Mouse (Mus musculus): ENCODE measurements around the gene Ugt1a6b. TPM values are rescaled to one million over a fixed set of nuclear protein-coding genes. Genes with fewer than 3 reads are reported as not detected.

The Ugt1a6b gene
- polyA plus RNA-seq, 1 experiment from 2014 or later = not detected

DNA sequence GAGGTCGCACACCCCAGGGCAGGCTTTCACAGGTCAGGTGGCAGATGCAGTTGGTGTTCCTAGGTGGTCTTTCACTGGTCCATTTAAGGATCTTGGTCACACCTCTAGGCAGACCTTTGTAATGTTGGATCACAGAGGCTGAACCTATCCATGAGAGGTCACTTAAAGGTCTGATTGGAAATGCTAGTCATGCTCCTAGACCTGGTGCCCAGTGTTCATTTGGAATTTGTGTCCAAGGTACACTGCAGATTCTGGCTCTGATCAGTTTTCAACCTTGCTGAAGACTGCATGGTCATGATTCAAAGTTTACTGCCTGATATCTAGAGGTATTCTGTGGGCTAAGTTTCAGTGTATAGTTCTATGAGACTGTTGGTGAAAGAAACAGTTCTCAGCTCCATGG lies 76.6 kb downstream of the Ugt1a6b start:
- DNase-seq (ENCODE audit: low spot score) = no peak
- H3K27ac ChIP-seq = no peak overlapping the region
- peaks cover 24% of the 10 kb centered on the region for H3K9me3 ChIP-seq
- 84% methylated on average over 1 of the region's 1 CpGs for WGBS
- H3K36me3 ChIP-seq = no peaks in the 10 kb centered on the region
- no peaks in the 10 kb centered on the region for H3K27me3 ChIP-seq (ENCODE audit: insufficient read depth, poor library complexity, severe bottlenecking)
- H3K4me3 ChIP-seq = no peak overlapping the region
- no peaks in the 10 kb centered on the region for H3K4me1 ChIP-seq (replicated peaks)

DNA sequence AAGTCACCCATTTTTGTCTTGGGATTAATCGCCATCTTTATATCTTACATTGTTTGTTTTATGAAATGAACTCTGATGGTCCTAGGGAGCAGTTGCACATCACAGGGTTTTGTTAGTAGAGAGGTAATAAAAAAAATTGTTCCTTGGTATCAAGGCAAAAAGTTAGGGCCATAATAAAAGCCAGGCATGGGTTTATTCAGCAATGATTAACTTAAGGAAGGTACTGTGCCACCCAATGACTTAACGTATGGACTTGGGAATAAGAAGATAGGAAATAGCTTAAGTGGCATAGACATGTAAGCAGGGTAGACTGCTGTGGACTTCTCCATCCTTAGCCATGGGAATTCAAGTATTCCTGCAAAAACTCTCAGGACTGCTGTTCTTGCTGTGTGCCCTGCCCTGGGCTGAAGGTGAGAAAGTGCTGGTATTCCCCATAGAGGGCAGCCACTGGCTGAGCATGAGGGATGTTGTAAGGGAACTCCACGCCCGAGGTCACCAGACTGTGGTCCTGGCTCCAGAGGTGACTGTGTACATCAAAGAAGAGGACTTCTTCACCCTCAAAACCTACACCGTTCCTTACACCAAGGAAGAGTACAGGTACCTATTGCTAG lies 83.4 kb downstream of the Ugt1a6b start:
- Histone ChIP-seq H3K4me3 (no peak overlapping the region), H3K36me3 (no peaks in the 10 kb centered on the region), H3K27me3 (ENCODE audit: insufficient read depth, poor library complexity, severe bottlenecking) (no peaks in the 10 kb centered on the region), H3K27ac (no peak overlapping the region), H3K4me1 (replicated peaks) (no peaks in the 10 kb centered on the region), H3K9me3 (no peaks in the 10 kb centered on the region)
- WGBS = 89% methylated on average over 5 of the region's 5 CpGs
- DNase-seq (ENCODE audit: low spot score) = no peak

DNA sequence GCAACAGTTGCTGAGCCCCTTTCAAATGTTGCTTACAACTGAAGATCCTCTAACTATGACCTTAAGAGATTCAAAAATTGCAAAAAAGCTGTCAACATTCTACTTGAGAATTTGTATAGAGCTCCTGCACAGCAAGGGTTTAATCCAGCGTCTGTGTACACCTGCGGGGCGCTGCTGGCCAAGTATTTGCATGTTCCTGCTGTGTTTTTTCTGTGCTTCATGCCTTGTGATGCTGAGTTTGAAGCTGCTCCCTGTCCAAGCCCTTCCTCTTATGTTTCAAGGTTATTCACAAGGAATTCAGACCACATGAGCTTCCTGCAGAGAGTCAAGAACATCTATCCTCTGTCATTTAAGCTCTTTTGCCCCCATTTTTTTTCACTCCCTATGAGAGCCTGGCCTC lies 89.1 kb downstream of the Ugt1a6b start:
- no peak for DNase-seq (ENCODE audit: low spot score)
- Histone ChIP-seq H3K27ac (no peak overlapping the region), H3K27me3 (ENCODE audit: insufficient read depth, poor library complexity, severe bottlenecking) (no peaks in the 10 kb centered on the region), H3K4me3 (no peak overlapping the region), H3K4me1 (replicated peaks) (no peaks in the 10 kb centered on the region), H3K9me3 (no peaks in the 10 kb centered on the region), H3K36me3 (no peaks in the 10 kb centered on the region)
- WGBS = 67% methylated on average over 3 of the region's 3 CpGs

DNA sequence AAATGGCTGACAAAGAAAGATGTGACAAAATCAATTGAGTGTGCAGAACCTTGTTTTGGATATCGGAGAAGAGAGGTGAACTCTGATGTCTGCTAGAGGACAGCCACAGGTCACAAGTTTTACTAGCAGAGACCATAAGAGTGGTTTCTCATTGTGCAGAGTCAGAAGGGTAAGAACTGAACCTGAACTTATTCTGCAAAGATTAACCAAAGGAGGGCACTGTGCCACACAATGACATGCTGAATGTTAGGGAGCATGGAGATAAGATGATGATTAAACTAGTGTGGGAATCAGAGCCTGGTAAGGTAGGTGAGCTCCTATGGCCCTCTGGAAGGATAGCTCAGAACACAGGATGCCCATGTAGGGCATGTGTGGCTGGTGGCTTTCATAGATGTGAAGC lies 92.6 kb downstream of the Ugt1a6b start:
- Histone ChIP-seq H3K9me3 (no peaks in the 10 kb centered on the region), H3K27ac (no peak overlapping the region), H3K27me3 (ENCODE audit: insufficient read depth, poor library complexity, severe bottlenecking) (0 out of 2 replicates have a peak, but pooled peaks cover 4% of the 10 kb centered on the region), H3K4me3 (no peak overlapping the region), H3K4me1 (replicated peaks) (no peaks in the 10 kb centered on the region), H3K36me3 (no peaks in the 10 kb centered on the region)
- no peak for DNase-seq (ENCODE audit: low spot score)
- WGBS = 86% methylated on average over 1 of the region's 1 CpGs

DNA sequence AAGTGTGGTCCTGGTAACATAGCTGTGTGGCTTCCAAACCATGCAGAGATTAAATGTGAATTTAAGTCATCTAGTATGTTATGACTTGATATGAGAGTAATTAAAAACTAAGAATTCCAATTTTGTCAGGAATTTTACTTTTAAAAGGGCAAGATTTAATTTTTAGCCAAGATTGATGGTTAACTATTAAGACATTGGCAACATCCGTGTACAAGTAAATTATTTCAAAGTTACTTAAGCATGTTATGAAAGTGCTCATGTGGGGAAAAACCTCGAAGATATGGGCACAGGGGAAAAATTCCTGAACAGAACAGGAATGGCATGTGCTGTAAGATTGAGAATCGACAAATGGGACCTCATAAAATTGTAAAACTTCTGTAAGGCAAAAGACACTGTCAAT lies 94.4 kb downstream of the Ugt1a6b start:
- Histone ChIP-seq H3K4me1 (replicated peaks) (no peaks in the 10 kb centered on the region), H3K27me3 (ENCODE audit: insufficient read depth, poor library complexity, severe bottlenecking) (0 out of 2 replicates have a peak, but pooled peaks cover 4% of the 10 kb centered on the region), H3K4me3 (no peak overlapping the region), H3K27ac (no peak overlapping the region), H3K36me3 (no peaks in the 10 kb centered on the region), H3K9me3 (no peaks in the 10 kb centered on the region)
- 79% methylated on average over 3 of the region's 3 CpGs for WGBS
- DNase-seq (ENCODE audit: low spot score) = no peak

DNA sequence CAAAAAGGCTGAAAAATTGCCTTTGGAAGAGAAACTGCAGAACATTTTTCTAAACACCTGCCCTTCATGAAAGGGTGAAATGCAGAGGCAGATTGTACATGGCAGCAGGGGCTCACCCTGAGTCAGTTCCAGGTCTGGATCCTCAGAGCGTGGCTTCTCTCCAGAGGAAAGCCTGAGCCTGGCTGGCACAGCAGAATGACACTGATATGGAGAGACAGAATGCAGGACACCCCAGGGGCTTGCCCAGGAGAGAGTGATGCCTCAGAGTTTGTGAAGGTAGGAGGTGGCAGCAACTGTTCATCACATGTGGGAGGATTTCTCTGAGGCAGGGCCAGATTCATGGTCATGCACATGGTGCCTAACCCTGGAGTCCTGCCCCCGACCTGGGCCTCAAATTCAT lies 96.9 kb downstream of the Ugt1a6b start:
- no peak overlapping the region for H3K27ac ChIP-seq
- peaks cover 15% of the 10 kb centered on the region for H3K27me3 ChIP-seq (ENCODE audit: insufficient read depth, poor library complexity, severe bottlenecking)
- H3K4me3 ChIP-seq = no peak overlapping the region
- peaks cover 15% of the 10 kb centered on the region for H3K9me3 ChIP-seq
- H3K4me1 ChIP-seq (replicated peaks) = peaks cover under 1% of the 10 kb centered on the region; the same call in 1 of the 2 replicates
- 77% methylated on average over 2 of the region's 2 CpGs for WGBS
- DNase-seq (ENCODE audit: low spot score) = no peak
- no peaks in the 10 kb centered on the region; the same call in 1 of the 2 replicates for H3K36me3 ChIP-seq

DNA sequence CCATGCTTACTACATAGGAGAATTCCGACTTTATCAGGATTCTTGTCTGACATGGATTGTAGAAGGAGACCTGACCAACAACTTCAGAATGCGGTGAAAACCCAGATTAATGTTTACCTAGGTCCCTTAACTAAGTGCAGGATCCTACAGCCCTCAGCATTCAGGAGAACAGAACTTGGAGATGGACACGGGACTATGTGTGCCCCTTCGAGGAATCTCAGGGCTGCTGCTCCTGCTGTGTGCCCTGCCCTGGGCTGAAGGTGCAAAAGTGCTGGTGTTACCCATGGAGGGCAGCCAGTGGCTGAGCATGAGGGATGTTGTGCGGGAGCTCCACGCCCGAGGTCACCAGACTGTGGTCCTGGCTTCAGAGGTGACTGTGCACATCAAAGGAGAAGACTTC lies 97.4 kb downstream of the Ugt1a6b start, which contains the start of gene Ugt1a2:
Gene Ugt1a2, plus strand, starts transcription at position 146 of the 400 bp plus-strand sequence.
- no peak within 1 kb of the TSS for H3K4me3 ChIP-seq
- no peak for DNase-seq (ENCODE audit: low spot score)
- peaks cover 16% of the 10 kb centered on the region for H3K9me3 ChIP-seq
- H3K27me3 ChIP-seq (ENCODE audit: insufficient read depth, poor library complexity, severe bottlenecking) = peaks cover 16% of the 10 kb centered on the region
- H3K27ac ChIP-seq = no peak within 1 kb of the TSS
- H3K4me1 ChIP-seq (replicated peaks) = peaks cover 5% of the 10 kb centered on the region; the same call in 1 of the 2 replicates
- 81% methylated on average over 7 of the region's 7 CpGs for WGBS
- no peaks in the 10 kb centered on the region; the same call in 1 of the 2 replicates for H3K36me3 ChIP-seq

DNA sequence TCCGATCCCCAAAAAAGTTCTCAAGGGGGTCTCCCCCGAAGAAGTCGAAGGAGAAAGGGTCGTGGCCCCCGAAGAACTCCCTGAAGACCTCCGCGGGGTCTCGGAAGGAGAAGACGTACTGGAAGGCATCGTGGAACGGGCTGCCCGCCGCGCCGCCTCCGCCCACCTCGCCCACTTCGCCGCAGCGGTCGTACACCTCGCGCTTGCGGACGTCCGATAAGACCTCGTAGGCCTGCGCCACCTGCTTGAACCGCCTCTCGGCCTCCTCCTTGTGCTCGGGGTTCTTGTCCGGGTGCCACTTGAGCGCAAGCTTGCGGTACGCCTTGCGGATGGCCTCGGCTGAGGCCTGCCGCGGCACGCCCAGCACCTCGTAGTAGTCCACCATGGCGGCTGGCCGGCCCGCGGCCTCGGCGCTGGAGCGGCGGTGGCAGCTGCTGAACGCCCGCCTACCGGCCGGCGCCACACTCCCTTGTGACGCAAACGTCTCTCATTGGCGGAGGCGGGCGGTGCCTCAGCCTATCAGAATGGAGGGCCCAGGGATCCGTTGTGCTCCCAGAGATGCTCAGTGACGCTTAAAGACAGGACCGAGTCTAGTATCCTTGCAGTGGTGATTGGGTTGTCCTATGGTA lies 102.4 kb downstream of the Ugt1a6b start, which contains the start of gene Dnajb3:
Gene Dnajb3, minus strand, starts transcription at position 489 of the 629 bp plus-strand sequence.
- WGBS = 6% methylated on average over 62 of the region's 62 CpGs
- Histone ChIP-seq H3K4me3 (peak within 1 kb of the TSS; percentile 62), H3K27me3 (ENCODE audit: insufficient read depth, poor library complexity, severe bottlenecking) (peaks cover 25% of the 10 kb centered on the region), H3K9me3 (peaks cover 19% of the 10 kb centered on the region), H3K4me1 (replicated peaks) (peaks cover 8% of the 10 kb centered on the region; the same call in 1 of the 2 replicates), H3K36me3 (no peaks in the 10 kb centered on the region; the same call in 1 of the 2 replicates), H3K27ac (peak within 1 kb of the TSS; percentile 91)
- peak; percentile 88 for DNase-seq (ENCODE audit: low spot score)

DNA sequence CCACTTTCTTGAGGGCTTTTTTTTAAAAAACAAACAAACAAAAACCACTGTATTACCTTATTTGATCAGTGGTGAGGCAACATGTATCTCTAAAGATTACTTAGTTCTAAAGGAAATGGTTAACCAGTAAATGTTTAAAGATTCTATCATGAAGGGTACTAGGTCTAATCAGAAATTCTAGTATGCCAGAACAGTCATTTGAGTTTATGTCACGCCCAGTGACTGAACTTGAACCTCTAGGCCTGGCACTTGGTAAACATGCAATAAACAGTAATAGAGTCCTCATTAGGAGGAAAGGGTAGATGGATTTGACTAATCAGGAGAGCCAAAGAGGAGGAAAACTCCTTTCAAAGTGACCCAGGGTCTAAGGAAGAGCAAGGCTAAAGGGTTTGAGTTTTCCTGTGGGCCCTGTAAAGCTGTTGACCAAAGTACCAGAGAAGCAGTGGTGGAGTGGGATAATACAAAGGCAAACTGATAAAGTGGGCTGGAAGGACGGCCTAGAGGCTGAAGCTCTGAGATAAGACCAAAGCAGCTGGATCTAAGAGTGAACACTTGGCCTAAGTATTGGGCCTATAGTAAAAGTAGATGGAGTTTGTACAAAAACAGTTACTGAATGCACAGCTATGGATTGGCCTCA lies 103.9 kb downstream of the Ugt1a6b start:
- peaks cover 23% of the 10 kb centered on the region for H3K27me3 ChIP-seq (ENCODE audit: insufficient read depth, poor library complexity, severe bottlenecking)
- DNase-seq (ENCODE audit: low spot score) = no peak
- WGBS = 80% methylated on average over 2 of the region's 2 CpGs

DNA sequence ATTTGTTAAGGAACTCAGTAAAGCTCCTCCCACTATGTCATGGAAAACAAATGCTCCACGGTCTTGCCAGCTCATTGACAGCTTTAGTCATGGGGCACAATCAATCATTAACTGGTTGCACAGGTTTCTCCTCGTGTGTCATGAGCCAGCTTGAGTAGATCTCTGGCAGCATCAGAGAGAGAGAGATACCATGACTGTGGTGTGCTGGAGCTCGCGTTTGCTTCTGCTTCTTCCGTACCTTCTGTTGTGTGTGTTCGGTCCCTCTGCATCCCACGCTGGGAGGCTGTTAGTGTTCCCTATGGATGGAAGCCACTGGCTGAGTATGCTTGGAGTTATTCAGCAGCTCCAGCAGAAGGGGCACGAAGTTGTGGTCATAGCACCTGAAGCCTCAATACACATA lies 108.8 kb downstream of the Ugt1a6b start, which contains the start of gene Ugt1a1:
Gene Ugt1a1, plus strand, starts transcription at position 148 of the 400 bp plus-strand sequence.
- Histone ChIP-seq H3K27ac (no peak within 1 kb of the TSS), H3K9me3 (peaks cover 53% of the 10 kb centered on the region), H3K4me1 (replicated peaks) (no peaks in the 10 kb centered on the region), H3K36me3 (no peaks in the 10 kb centered on the region), H3K4me3 (no peak within 1 kb of the TSS), H3K27me3 (ENCODE audit: insufficient read depth, poor library complexity, severe bottlenecking) (peaks cover 7% of the 10 kb centered on the region; the same call in 1 of the 2 replicates)
- 70% methylated on average over 8 of the region's 8 CpGs for WGBS
- peak; percentile 9 for DNase-seq (ENCODE audit: low spot score)

More for the DNA sequence above, 103.9 kb downstream of the Ugt1a6b start:
- no peak overlapping the region for H3K27ac ChIP-seq
- H3K36me3 ChIP-seq = no peaks in the 10 kb centered on the region; the same call in 1 of the 2 replicates
- no peak overlapping the region for H3K4me3 ChIP-seq
- peaks cover 26% of the 10 kb centered on the region for H3K9me3 ChIP-seq
- H3K4me1 ChIP-seq (replicated peaks) = peaks cover 8% of the 10 kb centered on the region; the same call in 1 of the 2 replicates

DNA sequence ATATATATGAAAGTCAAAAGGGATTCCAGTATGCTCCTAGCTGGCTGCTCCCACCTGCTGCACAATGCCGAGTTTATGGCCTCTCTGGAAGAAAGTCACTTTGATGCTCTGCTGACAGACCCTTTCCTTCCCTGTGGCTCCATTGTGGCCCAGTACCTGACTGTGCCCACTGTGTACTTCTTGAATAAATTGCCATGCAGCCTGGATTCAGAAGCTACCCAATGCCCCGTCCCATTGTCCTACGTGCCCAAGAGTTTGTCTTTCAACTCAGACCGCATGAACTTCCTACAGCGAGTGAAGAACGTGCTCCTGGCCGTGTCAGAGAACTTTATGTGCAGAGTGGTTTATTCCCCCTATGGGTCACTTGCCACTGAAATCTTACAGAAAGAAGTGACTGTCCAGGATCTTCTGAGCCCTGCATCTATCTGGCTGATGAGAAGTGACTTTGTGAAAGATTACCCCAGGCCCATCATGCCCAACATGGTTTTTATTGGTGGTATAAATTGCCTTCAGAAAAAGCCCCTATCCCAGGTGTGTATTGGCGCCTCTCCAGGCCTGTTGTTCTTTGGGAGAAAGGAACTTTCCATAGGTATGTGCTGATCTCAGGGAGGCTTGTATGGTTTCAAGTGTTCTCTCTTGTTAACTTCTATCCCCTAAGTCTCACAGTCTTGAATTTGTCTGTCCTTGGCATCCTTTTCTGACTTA lies 109.4 kb downstream of the Ugt1a6b start:
- Histone ChIP-seq H3K9me3 (peaks cover 53% of the 10 kb centered on the region), H3K4me1 (replicated peaks) (no peaks in the 10 kb centered on the region)
- 64% methylated on average over 8 of the region's 8 CpGs for WGBS

DNA sequence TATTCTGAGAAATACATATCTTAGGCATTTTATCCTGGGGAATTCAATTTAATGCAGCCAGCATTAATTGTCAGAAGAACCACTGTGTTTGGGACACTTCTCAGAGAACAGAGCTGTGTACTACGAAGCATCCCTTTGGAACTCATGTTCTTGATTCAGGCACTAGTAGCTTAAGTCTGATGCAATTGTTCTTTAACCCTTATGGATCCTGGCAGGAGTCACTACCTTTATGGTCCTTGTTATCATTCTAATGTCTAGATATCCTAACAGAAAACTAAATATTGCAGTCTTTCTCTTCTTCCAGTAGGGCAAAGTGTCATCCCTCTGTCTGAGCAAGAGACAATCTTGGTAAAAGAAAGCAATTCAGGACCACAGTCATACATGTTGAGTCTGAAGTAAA lies 110.0 kb downstream of the Ugt1a6b start:
- Histone ChIP-seq H3K27me3 (ENCODE audit: insufficient read depth, poor library complexity, severe bottlenecking) (no peaks in the 10 kb centered on the region), H3K27ac (no peak overlapping the region), H3K4me3 (no peak overlapping the region), H3K36me3 (no peaks in the 10 kb centered on the region), H3K4me1 (replicated peaks) (no peaks in the 10 kb centered on the region), H3K9me3 (peaks cover 53% of the 10 kb centered on the region)
- WGBS = 84% methylated on average over 1 of the region's 1 CpGs
- DNase-seq (ENCODE audit: low spot score) = no peak

More for the DNA sequence above, 109.4 kb downstream of the Ugt1a6b start:
- Histone ChIP-seq H3K27ac (no peak overlapping the region), H3K4me3 (no peak overlapping the region), H3K27me3 (ENCODE audit: insufficient read depth, poor library complexity, severe bottlenecking) (no peaks in the 10 kb centered on the region), H3K36me3 (no peaks in the 10 kb centered on the region)
- peak; percentile 5 for DNase-seq (ENCODE audit: low spot score)

Measured in hindbrain, embryonic 10.5 days (tissue).